Mouse (Mus musculus): ENCODE measurements around the gene Dll1.

DNA sequence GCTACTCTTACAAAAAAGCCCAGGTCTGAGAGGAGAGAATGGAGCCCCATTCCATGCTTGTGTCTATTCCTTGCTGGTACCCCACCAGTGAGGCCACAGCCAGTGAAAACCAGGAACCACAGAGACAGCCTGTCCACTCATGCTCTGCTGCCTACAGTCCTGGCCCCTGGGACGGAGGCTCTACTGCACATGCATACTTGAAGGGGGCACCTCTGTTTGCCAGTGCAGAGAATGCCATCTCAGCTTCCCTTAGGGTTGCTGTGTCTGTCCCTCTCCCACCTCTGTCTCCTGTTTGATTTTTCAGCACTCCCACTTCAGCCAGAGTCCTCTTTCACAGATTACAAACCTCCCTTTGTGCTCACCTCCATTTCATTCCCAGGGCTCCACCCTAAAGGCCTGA is 34.2 kb upstream of the Dll1 start:
- no peak for TF ChIP-seq CTCF (IDR thresholded peaks at IDR 0.05; ENCODE audit: extremely low read depth, insufficient read depth, low read length)
- TF ChIP-seq POLR2A (IDR thresholded peaks at IDR 0.05; ENCODE audit: extremely low read depth, insufficient read depth, low read length) = no peak
